Mouse (Mus musculus) heart, postnatal 0 days (tissue): ENCODE measurements around the gene P4ha2.

Experiments used
- CTCF ChIP-seq: IDR thresholded peaks from 2 replicates; pipeline ENCODE4 v1.5.1; 2016; ENCODE audit warnings: antibody characterized with exemption, control low read depth, low read depth
- EP300 ChIP-seq: IDR thresholded peaks from 2 replicates; pipeline ENCODE4 v1.6.1; 2016; ENCODE audit warnings: antibody characterized with exemption, low read depth

DNA sequence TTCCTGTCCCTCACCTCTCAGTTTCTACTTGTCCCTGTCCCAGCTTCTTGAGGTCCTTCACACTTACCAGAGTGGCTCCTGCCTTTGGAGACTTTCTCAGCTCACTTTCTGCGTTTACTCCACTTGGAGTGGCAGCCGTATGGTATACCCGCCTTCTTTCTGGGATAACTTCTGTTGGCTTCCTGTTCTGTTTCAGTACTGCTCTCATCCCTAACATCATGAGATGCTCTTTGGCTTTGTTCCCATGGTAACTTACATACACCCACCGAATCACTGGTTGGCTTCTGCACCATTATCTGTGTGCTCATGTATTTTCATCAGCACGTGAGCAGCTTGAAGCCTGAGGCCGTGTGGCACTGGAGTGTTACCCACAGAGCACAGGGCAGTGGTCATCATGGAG lies 30.8 kb downstream of the P4ha2 start:
- TF ChIP-seq CTCF = no peak
- no peak for TF ChIP-seq EP300
